Mouse (Mus musculus) cerebellum, postnatal 10 days (tissue): ENCODE results near the gene Ptpn14.

Source experiments
- DNase-seq, 2 experiments: peaks; one replicate each; pipeline ENCODE4 v3.0.0; 2021; ENCODE audit warnings: mixed read lengths in 2 of 2

Gene Ptpn14

DNA sequence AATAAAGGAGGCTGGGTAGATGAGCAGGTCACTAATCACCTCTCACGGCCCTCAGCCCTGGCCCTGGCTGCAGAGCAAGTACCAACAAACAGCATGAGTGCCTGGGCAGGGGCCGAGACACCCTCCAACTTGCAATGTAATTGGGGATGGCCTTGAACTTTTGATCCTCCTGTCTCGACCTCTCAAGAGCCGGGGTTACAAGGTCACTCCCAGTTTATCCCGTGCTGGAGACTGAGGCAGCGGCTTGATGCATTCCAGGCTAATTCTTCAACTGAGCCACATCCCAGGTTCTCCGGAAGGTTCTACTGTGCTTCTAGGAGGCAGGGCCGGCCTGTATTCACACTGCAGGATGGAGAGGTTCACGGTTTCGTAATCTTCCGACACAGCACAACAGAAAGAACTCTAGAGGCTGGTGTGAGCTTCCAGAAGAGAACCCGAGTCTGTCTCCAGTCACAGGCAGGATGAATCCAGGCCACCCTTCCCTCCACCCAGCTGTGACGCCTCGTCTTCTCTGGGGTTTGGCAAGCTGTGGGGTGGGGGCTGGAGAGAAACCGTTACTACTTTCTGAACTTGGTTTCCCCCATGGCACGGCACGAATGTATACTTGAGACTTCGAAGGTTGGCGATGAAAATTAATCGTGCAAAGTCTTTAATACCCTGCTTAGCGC lies 185.2 kb downstream of the Ptpn14 start:
- no peak for DNase-seq

DNA sequence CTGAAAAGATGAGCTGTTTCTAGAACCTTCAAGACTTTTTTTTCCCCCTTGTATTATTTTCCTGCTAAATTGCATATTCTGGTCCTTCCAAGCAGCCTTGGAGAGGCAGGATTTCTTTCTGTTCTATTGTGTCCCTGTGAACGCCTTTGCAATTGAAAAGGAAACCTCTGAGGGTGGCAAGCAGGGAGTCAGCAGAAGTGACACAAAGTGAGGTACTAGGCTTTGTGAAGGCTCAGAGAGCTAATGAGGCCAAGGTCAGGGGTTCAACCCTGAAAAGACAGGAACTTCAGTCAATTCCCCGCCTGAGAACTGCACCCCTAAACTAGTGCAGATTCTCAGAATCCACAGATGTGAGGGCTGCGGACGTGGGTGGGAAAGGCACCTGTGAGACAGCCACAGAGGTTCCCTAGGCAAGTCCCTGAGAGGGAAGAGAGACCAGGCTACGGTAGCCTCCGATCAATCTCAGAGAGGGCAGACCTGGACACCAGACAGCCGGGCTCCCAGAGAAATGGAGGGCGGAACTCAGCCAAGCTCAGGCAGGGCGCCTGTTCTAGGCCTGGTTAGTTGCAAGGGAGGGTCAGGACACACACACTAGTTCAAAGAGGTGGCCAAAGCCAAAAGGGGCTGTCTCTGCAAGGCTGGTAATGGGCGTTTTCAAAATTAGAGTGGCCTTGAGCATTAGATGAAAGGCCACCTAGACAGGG lies 188.5 kb downstream of the Ptpn14 start:
- DNase-seq = no peak

DNA sequence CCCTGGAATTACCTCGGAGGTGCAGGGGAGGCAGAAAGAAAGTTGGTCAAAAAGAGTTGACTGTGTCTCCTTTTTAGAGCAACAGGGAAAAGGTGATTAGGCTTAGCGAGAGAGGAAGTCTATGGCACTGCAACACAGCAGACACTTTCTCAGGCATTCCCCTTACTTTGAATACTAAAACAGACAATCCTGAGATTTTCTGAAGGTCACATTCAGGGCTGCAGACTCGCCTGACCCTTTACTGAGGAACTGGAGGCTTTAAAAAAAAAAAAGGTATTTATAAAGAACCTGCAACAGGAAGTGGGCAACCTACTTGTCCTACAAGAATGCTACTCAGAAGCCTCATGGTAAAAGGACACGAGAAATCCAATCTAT lies 189.0 kb downstream of the Ptpn14 start:
- no peak for DNase-seq

DNA sequence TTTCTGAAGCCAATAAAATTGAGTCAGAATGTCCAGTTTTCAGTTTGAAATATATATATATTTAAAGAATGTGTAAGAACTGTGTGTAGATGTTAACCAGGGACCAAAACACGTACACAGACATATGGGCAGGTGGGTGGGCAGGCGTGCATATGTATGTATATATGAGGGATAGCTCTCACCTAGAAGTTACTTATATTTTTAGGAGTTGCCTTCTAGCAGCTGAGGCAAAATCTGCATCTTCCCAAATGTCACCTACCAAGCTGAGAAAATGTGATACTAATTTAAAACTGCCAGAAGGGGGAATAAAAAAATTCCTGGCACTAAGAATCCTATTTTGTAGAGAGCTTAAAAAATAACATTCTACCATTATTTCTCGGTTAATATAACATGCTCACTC lies 191.7 kb downstream of the Ptpn14 start:
- DNase-seq = no peak

DNA sequence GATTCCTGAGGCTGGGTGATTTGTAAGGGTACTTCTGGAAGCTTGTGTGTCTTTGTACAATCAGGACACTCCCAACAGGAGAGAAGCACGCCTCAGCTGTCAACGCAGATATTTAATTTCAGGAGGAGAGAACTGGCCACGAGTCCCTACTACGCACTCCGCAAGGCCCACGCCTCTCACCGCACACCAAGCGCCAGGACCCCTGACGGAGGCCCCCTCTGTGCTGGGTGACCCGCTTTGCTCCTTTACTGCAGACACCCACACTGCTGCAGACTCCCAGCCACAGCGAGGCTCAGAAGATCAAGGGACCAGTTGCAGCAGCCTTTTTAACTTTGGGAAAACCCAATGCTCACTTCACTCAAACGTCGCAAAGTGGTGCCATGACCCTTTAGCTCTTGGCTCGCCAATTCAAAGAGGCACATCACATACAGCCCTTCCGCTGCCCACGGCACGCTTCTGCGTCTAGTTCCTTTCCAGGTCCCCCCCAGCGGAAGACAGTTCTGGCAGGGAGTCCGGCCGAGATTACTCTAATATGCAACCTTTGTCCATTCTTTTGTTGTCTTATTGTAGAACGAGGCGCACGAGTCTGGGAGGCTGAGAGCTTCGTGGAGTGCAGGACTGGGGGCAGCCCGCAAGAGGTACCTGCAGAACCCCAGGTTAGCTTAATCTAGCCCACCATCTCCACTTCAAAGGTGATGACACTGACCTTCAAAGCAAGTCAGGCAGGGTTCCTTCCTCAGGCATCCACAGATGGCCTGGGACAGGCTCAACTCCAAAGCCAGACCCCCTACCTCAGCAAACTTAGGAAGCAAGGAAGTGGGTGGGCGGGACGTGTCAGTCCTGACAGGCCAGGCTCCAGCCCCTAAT lies 192.9 kb downstream of the Ptpn14 start:
- DNase-seq = peak; percentile 46 to 50

DNA sequence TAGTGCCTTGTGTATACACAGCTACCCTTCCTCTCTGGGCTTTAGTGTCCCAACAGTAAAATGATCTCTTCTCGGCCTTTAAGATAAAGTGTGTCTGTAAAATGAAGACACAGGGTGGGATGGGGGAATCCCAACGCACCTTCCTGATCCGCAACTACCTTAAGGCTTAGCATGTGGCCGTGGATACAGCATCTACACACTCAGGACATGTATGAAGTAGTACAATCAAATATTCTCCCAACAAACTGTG lies 193.4 kb downstream of the Ptpn14 start:
- DNase-seq = no peak

DNA sequence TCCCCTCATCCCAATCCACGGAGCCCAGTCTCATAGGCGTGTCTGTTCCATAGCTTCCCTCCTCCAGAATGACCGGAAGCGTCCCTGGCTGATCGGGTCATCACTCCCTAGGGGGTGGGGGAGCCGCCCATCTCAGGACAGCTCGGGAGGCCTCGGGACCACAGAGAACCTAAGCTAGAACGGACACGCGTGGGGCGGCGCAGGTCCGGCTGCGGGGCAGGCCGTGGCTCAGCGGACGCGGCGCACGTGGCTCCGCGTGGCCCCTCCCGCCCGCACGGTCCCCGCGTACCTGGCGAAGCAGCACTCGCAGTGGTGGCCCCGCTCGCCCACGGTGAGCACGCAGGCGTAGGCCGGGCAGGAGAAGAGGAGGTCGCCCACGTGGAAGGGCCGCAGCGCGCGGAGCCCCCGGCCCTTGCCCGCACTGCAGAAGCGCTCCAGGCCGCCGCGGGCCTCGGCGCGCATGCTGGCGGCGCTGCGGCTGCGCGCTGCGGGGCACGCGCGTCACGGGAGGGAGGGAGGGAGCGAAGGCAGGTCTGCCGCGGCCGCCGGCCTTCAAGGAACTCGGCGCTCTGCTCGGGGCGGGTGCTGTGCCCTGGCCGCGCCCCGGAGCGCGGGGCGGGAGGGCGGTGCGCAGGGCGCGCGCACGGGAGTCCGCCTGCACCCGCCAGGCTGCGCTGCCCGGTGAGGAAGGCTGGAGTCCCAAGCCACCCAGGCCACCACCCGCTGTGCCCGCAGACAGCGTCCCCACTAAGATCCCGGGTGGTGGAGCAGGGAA lies 193.9 kb downstream of the Ptpn14 start, which contains the start of gene Smyd2:
Gene Smyd2, minus strand, starts transcription at position 546 of the 775 bp plus-strand sequence.
- DNase-seq = peak; percentile 73 to 74

DNA sequence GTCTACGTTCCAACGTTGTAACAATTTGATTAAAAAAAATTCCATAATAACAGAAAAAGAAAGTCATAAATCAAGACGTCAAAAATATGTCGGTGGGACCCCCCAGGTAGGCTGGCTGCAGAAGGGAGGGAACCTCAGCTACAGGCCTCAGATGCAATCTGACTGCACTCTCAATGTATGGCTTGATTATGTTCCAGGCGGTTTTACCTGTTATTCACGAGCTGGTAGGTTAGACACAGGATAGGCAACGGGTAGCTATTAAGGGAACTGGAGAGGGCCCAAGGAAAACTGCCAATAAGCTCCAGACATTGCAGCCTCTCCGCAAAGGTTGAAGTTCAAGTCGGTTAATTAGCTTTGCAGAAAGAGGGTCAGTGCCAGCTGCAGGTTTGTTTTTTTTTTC lies 194.7 kb downstream of the Ptpn14 start:
- DNase-seq = peak; percentile 26 to 45

DNA sequence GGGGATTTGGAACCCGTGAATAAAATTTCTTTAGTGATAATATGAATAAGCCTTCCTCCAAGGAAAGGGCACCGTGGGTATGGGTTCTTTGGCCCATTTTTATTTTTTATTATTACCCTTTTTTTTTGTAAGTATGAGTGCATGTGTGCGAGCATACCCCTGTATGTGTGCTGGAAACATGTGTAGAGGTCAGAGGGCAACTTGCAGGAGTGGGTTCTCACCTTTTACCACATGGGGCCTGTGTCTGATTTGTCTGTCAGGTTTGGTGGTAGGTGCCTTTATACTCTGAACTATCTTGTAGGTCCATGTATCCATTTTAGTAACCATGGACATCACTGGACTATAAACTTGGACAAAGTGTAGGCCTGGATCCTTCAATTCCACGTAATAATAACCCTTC lies 195.1 kb downstream of the Ptpn14 start:
- no peak for DNase-seq

DNA sequence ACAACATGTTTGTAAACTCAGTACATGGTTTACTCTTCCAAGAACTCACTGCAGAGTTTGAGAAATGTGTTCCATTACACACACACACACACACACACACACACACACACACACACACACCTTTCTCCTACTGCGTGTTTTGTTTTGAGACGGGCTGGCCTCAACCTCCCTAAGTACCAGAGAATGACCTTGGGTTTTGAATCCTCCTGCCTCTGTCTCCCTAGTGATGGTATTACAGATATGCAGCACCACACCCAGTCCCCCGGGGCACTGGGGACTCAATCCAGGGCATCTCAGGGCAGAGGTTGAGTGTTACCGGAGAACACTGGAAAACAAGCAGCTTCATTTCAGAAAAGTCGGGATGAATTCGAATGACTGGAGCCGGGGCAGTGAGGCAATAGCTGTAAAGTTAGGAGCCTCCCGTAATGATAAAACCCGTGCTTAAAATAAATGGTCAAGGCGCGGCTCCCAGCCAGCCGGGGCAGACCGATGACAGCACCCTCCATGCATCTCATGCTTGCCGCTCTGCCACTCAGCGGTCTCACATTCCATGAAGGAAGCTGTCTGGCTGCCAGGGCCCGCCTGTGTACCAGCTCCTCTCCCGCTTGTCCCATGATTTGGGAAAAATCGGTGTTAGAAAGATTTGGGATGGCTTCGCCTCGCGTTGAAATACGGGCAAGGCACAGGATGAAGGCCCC lies 196.0 kb downstream of the Ptpn14 start:
- no peak for DNase-seq

DNA sequence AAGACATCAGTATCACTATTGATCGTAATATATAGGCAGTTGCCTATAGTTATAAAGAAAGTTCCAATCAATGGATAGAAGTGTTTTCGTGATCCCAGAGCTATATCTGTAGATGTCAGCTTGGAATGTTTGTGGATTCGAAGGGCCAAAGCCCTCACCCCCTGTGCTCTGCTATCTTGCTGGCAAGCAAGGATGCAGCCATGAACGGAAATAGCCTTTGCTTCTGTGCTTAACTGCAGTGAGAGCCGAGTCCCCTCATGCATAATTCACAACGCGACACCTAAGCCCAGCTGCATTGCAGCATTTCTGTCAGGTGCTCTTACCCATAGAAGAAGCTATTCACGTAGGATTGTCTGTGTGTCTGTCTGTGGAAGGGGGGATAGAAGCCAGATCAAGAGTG lies 198.2 kb downstream of the Ptpn14 start:
- no peak for DNase-seq
